Mouse (Mus musculus) testis, adult 2 months (tissue): ENCODE data around the gene Ssna1.

Experiments used
- CTCF ChIP-seq: fragments of 200-500 bp; IDR thresholded peaks from 2 replicates; pipeline ENCODE4 v1.5.1; 2012; ENCODE audit warnings: low read depth, mild to moderate bottlenecking, inconsistent platforms, low read length, moderate library complexity; ENCODE audit not compliant: control insufficient read depth, insufficient read depth, insufficient replicate concordance
- POLR2A ChIP-seq: fragments of 200-500 bp; IDR thresholded peaks from 2 replicates; pipeline ENCODE4 v1.6.1; 2012; ENCODE audit warnings: low read depth, mild to moderate bottlenecking, inconsistent platforms, low read length, moderate library complexity; ENCODE audit not compliant: control insufficient read depth

- no peak for TF ChIP-seq CTCF
- no peak for TF ChIP-seq POLR2A
Observed at GRCm38 (mm10) chr2:25318971-25319773, 46.9 kb upstream of the Ssna1 start, which contains the start of gene Grin1.
